Mouse (Mus musculus): Measurements from ENCODE around the gene Ercc1. TPM values are rescaled to one million over a fixed set of nuclear protein-coding genes. Genes with fewer than 3 reads are reported as not detected.

Ercc1 gene
- polyA plus RNA-seq, 1 experiment from 2014 or later = 19.1 TPM

GRCm38 (mm10) chr7:19304501-19305412 is 39.8 kb upstream of the Ercc1 start:
- ATAC-seq (ENCODE audit: low read depth) (no peak), DNase-seq (no peak)
- Histone ChIP-seq H3K9me3 (replicated peaks) (no peaks in the 10 kb centered on the region), H3K4me2 (peak overlapping the region; percentile 41), H3K4me3 (replicated peaks) (peak overlapping the region; percentile 38), H3K4me1 (replicated peaks) (peaks cover 45% of the 10 kb centered on the region), H3K27ac (no peak overlapping the region), H3K27me3 (peaks cover 81% of the 10 kb centered on the region), H3K9ac (no peak overlapping the region), H3K36me3 (no peaks in the 10 kb centered on the region)
- WGBS (ENCODE audit: insufficient replicate concordance) = 4% methylated on average over 48 of the region's 48 CpGs

- Histone ChIP-seq H3K27ac (no peak overlapping the region), H3K4me3 (replicated peaks) (no peak overlapping the region), H3K4me1 (replicated peaks) (peaks cover 48% of the 10 kb centered on the region), H3K9ac (no peak overlapping the region), H3K27me3 (peaks cover 81% of the 10 kb centered on the region), H3K9me3 (replicated peaks) (no peaks in the 10 kb centered on the region), H3K4me2 (no peak overlapping the region), H3K36me3 (no peaks in the 10 kb centered on the region)
- WGBS (ENCODE audit: insufficient replicate concordance) = 8% methylated on average over 6 of the region's 6 CpGs
- no peak for DNase-seq
- no peak for ATAC-seq (ENCODE audit: low read depth)
Measured at GRCm38 (mm10) chr7:19305413-19305735, 39.2 kb upstream of the Ercc1 start.

- 45% methylated on average over 16 of the region's 16 CpGs for WGBS (ENCODE audit: insufficient replicate concordance)
- peaks cover 51% of the 10 kb centered on the region for H3K4me1 ChIP-seq (replicated peaks)
Measured at GRCm38 (mm10) chr7:19305796-19306765, 38.5 kb upstream of the Ercc1 start.

GRCm38 (mm10) chr7:19306819-19307738 is 37.5 kb upstream of the Ercc1 start:
- Histone ChIP-seq H3K27ac (no peak overlapping the region), H3K9ac (no peak overlapping the region), H3K4me3 (replicated peaks) (no peak overlapping the region), H3K36me3 (no peaks in the 10 kb centered on the region), H3K9me3 (replicated peaks) (no peaks in the 10 kb centered on the region), H3K4me2 (peak overlapping the region; percentile 99), H3K27me3 (peaks cover 80% of the 10 kb centered on the region), H3K4me1 (replicated peaks) (peaks cover 45% of the 10 kb centered on the region)
- 64% methylated on average over 25 of the region's 25 CpGs for WGBS (ENCODE audit: insufficient replicate concordance)
- DNase-seq = no peak
- ATAC-seq (ENCODE audit: low read depth) = no peak

More at GRCm38 (mm10) chr7:19305796-19306765, 38.5 kb upstream of the Ercc1 start:
- Histone ChIP-seq H3K4me2 (no peak overlapping the region), H3K27ac (no peak overlapping the region), H3K4me3 (replicated peaks) (no peak overlapping the region), H3K36me3 (no peaks in the 10 kb centered on the region), H3K27me3 (peaks cover 81% of the 10 kb centered on the region), H3K9ac (no peak overlapping the region), H3K9me3 (replicated peaks) (no peaks in the 10 kb centered on the region)
- ATAC-seq (ENCODE audit: low read depth) (no peak), DNase-seq (no peak)

GRCm38 (mm10) chr7:19307739-19308453 is 36.7 kb upstream of the Ercc1 start:
- Histone ChIP-seq H3K36me3 (no peaks in the 10 kb centered on the region), H3K9ac (peak overlapping the region; percentile 50), H3K27ac (no peak overlapping the region), H3K4me2 (peak overlapping the region; percentile 99), H3K27me3 (peaks cover 78% of the 10 kb centered on the region), H3K9me3 (replicated peaks) (no peaks in the 10 kb centered on the region), H3K4me1 (replicated peaks) (peaks cover 45% of the 10 kb centered on the region), H3K4me3 (replicated peaks) (peak overlapping the region; percentile 68)
- peak; percentile 55 for DNase-seq
- peak; percentile 19 for ATAC-seq (ENCODE audit: low read depth)
- WGBS (ENCODE audit: insufficient replicate concordance) = 4% methylated on average over 18 of the region's 18 CpGs

- Histone ChIP-seq H3K4me1 (replicated peaks) (peaks cover 43% of the 10 kb centered on the region), H3K27ac (no peak overlapping the region), H3K9ac (peak overlapping the region; percentile 69), H3K4me3 (replicated peaks) (peak overlapping the region; percentile 68), H3K9me3 (replicated peaks) (no peaks in the 10 kb centered on the region), H3K27me3 (peaks cover 78% of the 10 kb centered on the region), H3K36me3 (no peaks in the 10 kb centered on the region), H3K4me2 (peak overlapping the region; percentile 99)
- WGBS (ENCODE audit: insufficient replicate concordance) = under 1% methylated on average over 58 of the region's 58 CpGs
- DNase-seq = peak; percentile 90
- peak; percentile 83 for ATAC-seq (ENCODE audit: low read depth)
Measured at GRCm38 (mm10) chr7:19308454-19309277, 35.9 kb upstream of the Ercc1 start.

- Histone ChIP-seq H3K4me3 (replicated peaks) (peak overlapping the region; percentile 68), H3K27ac (no peak overlapping the region), H3K4me1 (replicated peaks) (peaks cover 36% of the 10 kb centered on the region), H3K36me3 (no peaks in the 10 kb centered on the region), H3K9ac (peak overlapping the region; percentile 69), H3K27me3 (peaks cover 76% of the 10 kb centered on the region), H3K4me2 (peak overlapping the region; percentile 99), H3K9me3 (replicated peaks) (no peaks in the 10 kb centered on the region)
- DNase-seq (no peak), ATAC-seq (ENCODE audit: low read depth) (no peak)
- WGBS (ENCODE audit: insufficient replicate concordance) = under 1% methylated on average over 48 of the region's 48 CpGs
Measured at GRCm38 (mm10) chr7:19309278-19309883, 35.2 kb upstream of the Ercc1 start.

GRCm38 (mm10) chr7:19309884-19310641 is 34.5 kb upstream of the Ercc1 start, which contains the start of gene Fosb:
Gene Fosb, minus strand, starts transcription at chr7:19310051.
- WGBS (ENCODE audit: insufficient replicate concordance) = under 1% methylated on average over 49 of the region's 49 CpGs
- Histone ChIP-seq H3K36me3 (no peaks in the 10 kb centered on the region), H3K4me1 (replicated peaks) (peaks cover 31% of the 10 kb centered on the region), H3K4me2 (peak within 1 kb of the TSS; percentile 99), H3K9ac (peak within 1 kb of the TSS; percentile 69), H3K9me3 (replicated peaks) (no peaks in the 10 kb centered on the region), H3K4me3 (replicated peaks) (peak within 1 kb of the TSS; percentile 68), H3K27me3 (peaks cover 76% of the 10 kb centered on the region), H3K27ac (no peak within 1 kb of the TSS)
- ATAC-seq (ENCODE audit: low read depth) (peak; percentile 79), DNase-seq (peak; percentile 87)

GRCm38 (mm10) chr7:19311991-19312390 is 32.6 kb upstream of the Ercc1 start:
- Histone ChIP-seq H3K9ac (no peak overlapping the region), H3K36me3 (no peaks in the 10 kb centered on the region), H3K4me2 (no peak overlapping the region), H3K9me3 (replicated peaks) (no peaks in the 10 kb centered on the region), H3K4me1 (replicated peaks) (peaks cover 31% of the 10 kb centered on the region), H3K27ac (no peak overlapping the region), H3K4me3 (replicated peaks) (no peak overlapping the region), H3K27me3 (peaks cover 76% of the 10 kb centered on the region)
- 32% methylated on average over 4 of the region's 4 CpGs for WGBS (ENCODE audit: insufficient replicate concordance)
- ATAC-seq (ENCODE audit: low read depth) = no peak
- no peak for DNase-seq
